Mouse (Mus musculus) gastrocnemius, adult 18-20 months (tissue): ENCODE data around the gene Ppp2r1b. TPM values are rescaled to one million over a fixed set of nuclear protein-coding genes. Genes with fewer than 3 reads are reported as not detected.
A peak's percentile ranks its signal among the peaks of the same experiment; 100 is the strongest.
"Not testable (repeated sequence)": the region's sequence is repeated elsewhere in the genome, so short reads cannot be mapped to it uniquely, and the experiment has no call there.

Source experiments
- DNase-seq: peaks from one replicate; pipeline ENCODE4 v3.0.0; 2021; ENCODE audit warnings: low spot score
- long read RNA-seq, 2 experiments: library from polyadenylated mRNA; stranded (forward); transcript quantifications; one replicate each; pipeline ENCODE4 v2.0.0; 2021
- total RNA-seq, 2 experiments: library from RNA; stranded (reverse); gene quantifications; 2 replicates each; pipeline ENCODE4 v1.2.3; 2021

Gene Ppp2r1b
- 1 to 10 TPM; 4.3 to 5.4 TPM for total RNA-seq
- long read RNA-seq, experiment 1, transcript Ppp2r1b-202 (15 exons, 3,430 nt) = major isoform, 14 of 23 reads
- long read RNA-seq, experiment 1, partial matches to known transcripts = 0 of 23 reads
- long read RNA-seq, experiment 1, other reads (novel, unspliced or antisense) = 9 of 23 reads
- long read RNA-seq, experiment 2, partial matches to known transcripts = 0 of 11 reads
- long read RNA-seq, experiment 2, other reads (novel, unspliced or antisense) = 7 of 11 reads

DNA sequence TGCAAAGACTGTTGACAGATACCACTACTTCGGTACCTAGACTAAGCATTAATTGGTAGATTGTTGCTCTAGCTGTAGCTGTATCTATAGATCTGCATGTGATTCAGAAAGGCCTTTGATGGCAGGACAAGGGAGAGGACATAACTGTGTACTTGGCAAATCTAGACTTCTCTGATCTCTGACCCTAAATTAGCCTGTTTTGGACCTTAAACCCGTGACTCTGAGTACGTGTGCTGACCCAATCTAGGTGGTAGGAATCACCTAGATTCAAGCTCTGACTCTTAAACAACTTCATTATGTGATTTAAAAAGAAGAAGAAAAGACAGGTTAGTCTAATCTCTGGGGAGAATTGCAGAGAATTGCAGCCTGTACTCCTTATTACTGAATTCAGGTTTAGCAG is at the start of gene Ppp2r1b:
Gene Ppp2r1b, plus strand, starts transcription at position 221 of the 400 bp plus-strand sequence.
- DNase-seq = no peak

DNA sequence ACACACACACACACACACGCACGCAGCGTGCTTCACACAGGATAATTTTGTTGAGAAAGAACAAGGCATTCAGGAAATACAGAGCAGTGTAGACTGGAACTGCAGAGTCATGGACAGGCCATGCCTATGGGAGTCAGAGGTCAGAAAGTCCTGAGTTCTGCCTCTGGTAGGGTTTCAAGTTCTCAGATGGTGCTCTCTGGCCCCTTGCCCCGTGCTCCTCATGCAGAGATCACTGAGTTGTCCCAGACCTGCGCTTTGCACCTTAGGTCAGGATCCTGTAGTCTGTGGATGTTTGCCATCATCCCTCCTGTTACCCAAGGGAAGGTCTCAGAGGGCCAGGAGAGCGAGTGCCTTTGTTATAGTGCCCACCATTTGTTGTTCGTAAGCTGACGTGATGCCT is 48.3 kb upstream of the Ppp2r1b start:
- DNase-seq = no peak

DNA sequence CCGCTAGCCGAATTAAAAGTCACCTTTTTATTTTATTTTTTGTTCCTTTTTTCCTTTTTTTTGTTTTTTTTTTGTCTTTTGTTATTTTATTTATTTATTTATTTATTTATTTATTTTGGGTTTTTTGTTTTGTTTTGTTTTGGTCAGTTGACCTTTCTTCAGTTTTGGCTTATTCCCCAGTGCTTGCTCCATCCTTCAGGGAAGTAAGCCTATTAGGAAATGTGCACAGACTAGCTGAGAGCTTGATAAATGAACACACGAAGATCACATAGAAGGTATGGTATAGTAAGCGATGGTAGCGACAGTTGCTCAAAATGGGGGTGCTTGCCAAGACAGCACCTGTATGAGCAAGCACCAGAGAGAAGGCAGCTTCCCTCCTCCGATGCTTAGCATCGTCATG is 47.5 kb upstream of the Ppp2r1b start:
- DNase-seq = no peak

DNA sequence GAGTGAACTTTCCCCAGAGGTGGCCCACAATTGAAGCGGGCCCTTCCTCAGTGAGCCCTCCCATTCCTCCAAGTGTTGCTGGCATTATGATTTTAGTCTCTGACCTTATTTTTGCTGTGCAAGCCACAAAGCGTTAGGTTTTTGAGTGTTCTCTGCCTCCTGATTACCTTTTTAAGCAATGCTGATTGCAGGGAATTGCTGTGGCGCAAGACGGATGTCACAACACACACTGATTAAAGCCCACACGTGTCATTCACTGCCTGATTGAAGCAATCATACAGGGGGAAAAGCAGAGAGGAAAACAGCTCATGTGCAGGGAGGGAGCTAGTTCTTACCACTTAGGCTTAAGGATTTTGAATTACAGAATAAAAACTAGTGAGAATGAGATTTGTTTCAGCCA is 46.7 kb upstream of the Ppp2r1b start:
- no peak for DNase-seq

DNA sequence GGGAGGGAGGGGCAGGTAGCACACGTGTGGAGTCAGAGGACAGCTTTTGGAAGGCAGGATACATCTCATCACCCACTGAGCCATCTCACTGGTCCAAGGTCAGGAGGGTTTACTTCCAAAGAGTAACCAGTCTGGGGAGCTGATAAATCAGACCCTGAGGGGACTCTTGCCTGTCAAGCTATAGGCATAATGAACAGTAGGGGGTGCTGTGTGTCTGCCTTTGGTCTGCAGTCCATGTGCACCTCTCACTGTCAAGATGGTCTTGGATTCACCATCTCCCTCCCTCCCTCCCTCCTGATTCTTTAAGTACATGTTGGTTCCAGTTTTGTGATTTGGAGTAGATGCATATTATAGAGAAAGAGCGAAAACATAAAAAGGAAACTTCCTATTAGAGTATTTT is 44.1 kb upstream of the Ppp2r1b start:
- peak; percentile 67 for DNase-seq

DNA sequence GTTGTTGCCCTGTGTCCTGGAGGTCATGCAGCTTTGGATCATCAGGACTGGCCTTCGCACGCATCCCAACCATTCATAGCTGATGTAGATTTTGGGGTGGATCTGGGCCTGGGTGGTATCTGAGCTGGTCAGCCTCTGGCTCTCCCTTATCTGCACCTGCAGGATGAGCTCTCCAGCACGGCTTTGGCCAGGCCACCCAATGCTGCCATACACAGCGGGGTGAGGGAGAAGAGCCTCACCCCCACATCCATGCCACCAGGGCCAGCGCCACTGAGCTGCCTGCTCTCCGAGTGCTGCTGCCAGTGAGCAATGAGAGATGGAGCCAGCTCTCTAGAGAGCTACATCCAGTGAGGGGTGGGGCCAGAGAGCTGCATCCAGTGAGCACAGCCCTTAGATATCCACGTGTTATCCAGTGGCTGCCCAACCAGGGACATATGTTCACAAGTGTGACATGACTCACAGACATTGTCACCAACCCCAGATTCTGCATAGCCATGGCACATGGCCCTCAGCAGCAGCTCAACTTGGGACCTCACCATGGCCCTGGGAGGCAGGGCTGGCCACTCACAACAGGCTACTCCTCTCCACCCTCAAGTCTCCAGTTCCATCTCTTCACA is 41.9 kb upstream of the Ppp2r1b start:
- no peak for DNase-seq

DNA sequence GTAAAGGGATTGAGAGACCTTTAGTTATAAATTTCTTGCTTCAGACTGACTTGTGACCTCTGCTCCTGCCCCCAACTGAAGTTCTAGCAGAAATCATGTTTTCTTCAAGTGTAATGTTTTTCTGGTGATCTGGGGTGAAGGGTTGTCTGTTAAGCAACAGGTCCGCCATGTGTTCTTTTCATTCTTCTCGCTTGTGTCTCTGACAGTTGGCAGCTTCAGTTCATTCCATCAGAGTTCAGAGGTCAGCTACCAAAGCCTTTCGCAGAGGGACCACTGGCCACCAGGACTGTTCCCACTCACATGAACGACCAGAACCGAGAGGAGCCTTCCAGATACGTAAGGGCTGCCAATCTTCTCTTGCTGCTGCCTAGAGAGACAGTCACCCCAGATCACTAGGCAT is 36.6 kb upstream of the Ppp2r1b start:
- DNase-seq = no peak

DNA sequence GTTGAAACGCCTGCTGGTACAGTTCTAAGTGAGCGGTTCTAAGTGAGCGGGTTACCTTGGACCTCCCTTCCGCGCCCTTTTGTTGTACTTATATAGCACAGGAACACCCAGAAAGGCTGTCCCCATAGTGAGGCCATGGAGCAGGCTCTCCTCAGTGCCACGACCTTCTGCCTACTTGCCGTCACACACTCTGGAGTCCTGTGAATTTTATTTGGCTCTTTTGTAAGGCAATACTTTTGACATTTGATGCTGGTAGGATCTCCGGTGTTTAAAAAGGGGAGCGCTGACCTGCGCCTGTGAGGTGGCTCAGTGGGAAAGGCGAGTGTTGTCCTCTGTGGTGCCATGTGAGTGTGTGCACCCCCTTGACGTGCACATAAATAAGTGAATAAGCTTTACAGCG is 36.0 kb upstream of the Ppp2r1b start:
- peak; percentile 67 for DNase-seq

DNA sequence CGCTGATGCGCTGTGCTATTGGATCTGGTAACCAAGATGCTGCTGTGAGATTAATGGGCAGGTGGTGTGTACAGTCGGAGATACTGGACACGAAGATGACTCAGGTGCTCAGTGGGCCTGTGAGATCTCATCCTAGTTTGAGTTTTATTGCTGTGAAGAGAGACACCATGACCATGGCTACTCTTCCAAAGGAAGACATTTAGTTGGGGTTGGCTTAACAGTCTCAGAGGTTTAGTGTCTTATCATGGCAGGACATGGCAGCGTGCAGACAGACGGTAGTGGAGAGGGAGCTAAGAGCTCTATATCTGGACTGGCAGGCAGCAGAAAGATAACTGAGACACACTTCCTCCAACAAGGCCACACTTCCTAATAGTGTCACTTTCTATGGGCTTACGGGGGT is 33.9 kb upstream of the Ppp2r1b start:
- no peak for DNase-seq

DNA sequence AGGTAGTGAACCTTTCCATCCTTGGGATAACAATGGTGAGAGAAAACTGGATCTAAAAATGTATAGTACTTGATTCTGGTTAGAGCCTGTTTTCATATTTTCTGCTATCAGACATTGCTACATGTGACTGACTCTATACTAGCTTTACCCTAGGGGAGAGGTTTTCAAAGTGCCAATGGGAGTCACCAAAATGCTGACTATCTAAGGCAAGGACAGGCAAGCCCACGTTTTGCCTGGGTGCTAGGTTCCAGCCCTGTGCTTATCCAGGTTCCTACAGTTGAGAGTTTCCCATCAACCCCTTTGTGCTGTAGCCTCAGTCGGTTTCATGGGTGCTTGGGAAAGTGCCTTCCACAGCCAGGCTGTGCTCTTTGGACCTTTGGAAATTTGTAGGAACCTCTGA is 33.4 kb upstream of the Ppp2r1b start:
- no peak for DNase-seq

DNA sequence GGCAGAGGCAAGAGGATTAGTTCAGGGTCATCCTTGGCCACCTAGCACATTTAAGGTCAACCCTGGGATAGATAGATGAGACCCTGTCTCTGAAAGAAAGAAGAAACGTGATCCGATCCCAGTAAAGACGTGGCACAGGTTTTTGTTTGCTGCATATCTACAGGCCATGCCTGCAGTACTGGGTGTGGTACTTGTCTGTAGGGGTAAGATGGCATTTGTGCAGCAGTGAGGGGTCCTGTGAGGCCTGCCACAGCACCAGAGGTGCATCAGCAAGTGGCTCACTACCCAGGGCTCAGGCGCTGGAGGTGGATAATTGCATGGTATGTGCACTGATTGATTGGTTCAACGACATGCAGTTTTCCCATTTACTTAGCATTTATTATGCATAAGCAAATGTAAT is 31.3 kb upstream of the Ppp2r1b start:
- DNase-seq = no peak

DNA sequence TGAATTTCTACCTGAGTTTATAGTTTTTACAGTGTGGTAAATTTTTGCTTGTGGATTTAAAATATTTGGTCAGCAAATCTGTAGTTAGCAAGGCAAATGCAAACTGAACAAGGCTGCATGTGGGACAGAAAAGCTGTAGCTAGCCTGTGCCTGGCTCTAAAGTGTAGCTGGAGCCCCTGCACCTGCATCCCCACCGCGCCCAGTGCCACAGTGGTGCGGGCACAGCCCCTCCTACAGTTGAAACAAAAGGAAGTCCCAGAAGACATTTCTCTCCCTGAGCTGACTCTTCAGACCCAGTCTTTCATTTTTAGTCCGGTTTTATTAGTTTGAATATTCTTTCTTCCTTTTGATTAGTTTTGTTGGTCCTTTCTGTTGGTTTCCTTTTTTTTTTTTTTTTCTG is 29.4 kb upstream of the Ppp2r1b start:
- no peak for DNase-seq

DNA sequence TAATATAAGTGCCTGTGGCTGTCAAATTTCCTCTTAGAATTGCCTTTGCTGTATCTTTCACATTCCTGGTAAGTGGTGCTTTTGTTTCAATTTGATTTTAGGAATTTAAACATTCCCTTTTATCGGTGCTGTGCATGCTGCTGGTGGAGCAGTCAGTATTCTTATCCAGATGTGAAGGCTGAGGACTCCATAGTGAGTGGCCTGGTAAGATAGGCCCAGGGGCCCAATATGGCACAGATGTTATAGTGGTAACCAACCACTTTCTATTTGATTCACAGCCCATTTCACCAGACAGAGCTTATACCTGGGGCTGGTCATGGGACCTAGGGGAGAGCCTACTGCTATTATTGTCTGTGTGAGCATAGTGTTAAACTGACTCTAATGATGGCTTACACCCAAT is 28.6 kb upstream of the Ppp2r1b start:
- no peak for DNase-seq

DNA sequence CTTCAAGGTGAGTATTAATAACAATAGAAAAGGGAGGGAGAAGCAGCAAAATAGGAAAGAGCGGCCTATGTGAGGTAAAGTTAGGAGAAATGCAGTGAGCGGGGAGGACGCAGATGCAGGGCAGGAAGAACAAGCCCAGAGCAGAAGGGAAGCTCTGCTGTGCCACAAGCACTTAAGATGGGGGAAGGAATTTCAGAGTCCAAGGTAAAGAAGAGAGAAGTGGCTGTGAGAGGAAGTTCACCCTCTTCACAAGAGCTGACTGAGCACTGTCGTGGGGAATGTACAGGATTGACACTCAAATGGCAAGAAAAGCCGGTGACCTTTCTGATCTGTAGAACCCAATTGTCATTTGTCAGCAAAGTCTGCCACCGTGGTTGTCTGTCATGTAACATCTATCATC is 27.1 kb upstream of the Ppp2r1b start:
- DNase-seq = no peak

DNA sequence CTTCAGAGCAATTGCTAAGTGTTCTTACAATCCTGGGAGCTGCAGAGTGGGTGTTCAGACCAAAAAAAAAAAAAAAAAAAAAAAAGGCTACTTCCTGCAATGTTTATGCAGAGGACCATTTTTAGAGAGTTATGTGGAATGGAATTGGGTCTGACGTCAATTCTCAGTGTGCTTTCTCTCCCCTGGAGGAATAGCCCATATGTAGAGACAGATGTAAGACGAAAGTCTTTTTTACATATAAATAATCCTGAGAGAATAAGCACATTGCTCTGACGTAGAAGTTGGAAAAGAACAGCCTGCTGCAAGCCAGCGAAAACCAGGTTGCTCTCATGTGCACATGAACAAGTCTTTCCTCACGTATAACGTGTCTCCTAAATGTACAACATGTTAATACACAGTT is 25.4 kb upstream of the Ppp2r1b start:
- DNase-seq = no peak

DNA sequence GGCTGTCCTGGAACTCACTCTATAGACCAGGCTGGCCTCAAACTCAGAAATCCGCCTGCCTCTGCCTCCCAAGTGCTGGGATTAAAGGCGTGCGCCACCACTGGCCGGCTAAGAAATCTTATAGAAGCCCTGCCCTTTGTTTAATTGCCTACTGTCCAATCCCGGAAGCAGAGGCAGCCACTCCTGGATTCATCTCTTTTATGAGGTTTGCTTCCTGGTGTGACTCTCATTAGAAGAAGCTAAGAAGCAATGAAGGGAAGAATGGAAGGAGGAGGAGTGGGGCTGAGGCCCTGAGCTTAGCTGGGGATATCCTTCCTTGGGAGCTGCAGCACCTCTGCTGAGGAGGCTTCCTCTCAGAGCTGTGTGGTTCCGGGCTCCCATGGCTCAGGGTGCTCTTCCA is 23.4 kb upstream of the Ppp2r1b start:
- DNase-seq = no peak

DNA sequence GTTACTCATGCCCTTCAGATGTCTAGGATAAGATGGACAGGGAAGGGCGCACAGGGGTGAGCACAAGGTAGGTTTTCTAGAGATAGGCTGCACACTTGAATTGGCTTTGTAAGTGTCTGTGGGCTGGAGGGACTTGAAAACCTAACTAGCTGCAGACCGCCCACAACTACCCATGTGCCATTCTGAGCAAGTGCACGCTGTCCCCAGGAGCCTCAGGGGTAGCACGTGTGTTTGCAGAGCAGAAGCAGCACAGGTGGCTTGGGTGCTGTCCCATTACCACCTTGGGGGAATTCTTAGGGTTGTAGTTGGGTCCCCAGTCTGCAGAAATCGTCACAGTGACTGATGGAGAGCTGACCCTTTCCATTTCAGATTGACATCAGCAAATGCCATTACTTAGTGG is 22.9 kb upstream of the Ppp2r1b start:
- no peak for DNase-seq

DNA sequence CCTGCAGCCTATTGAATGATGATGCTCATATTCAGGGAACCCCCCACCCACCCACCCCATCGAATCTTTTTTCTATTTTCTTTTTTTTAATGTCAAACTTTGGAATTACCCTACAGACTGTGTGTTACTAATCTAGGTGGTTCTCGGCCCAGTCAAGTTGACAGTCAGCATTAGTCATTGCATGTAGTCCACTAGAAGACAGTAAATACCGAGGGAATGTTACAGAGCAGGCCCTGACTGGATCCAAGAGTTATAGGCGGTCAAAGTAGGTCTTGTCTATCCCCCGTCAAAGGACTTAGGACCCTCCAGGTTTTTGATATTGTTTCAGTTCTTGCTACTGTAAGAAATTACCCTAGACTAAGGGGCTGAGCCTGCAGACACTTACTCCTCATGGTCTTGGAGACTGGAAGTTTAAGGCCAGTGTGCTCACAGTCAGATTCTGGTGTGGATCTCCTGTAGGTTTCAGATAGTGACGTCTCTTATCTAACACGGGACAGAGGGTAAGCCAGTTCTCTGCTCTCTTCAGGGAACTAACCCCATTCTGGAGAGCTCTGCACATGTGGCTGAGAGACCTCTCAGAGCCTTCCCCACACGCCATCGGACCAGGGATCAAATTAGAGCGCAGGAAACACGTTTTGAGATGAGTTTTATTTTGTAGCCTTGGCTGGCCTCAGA is 21.2 kb upstream of the Ppp2r1b start:
- DNase-seq = no peak

DNA sequence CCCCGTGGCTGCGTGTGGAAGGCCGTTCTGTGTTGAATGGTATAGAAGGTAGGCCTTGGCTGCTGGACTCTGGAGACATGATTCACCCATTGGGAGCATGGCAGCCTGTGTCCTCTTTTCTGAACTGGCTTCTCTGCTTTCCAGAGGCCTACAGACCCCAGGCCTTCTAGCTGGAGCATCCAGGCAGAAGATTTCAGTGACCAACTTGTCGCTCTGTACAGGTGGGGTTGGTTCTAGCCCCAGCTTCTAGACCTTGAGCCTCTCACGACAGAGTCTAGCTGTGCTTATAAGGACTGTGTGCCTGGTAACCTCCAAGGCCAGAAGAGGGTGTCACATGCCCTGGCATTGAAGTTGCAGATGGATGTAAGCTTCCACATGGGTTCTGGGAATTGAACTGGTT is 13.6 kb upstream of the Ppp2r1b start:
- DNase-seq = no peak

DNA sequence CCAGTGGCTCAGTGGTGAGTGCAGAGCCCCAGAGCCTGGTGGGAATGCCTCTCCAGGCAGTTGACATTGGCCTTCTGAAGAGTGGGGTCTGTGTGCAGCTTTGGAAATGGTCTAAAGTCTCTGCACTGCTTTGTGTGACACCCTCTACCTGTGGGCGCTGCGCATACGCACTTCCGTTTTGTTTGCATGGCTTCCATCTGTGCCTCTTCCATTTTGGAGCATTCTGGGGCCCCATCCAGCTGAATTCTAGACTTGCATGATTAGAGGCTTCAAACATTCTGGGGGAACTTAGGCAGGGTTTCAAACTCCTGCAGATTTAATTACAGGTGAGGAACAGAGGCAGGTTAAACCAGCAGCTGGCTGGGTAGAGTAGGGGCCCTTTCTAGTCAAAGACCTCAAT is 12.9 kb upstream of the Ppp2r1b start:
- DNase-seq = no peak

DNA sequence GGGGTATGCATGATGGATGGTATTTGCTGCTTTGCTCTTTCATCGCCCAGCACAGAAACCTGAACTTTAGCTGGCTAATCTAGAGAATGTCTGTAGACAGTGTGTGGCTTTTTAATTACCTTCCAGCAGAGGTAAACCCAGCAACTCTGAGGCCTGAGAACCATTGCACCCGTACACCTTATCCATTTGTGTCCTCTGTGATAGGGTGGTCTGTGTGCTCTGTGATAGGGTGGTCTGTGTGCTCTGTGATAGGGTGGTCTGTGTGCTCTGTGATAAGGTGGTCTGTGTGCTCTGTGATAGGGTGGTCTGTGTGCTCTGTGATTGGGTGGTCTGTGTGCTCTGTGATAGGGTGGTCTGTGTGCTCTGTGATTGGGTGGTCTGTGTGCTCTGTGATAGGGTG is 12.5 kb upstream of the Ppp2r1b start:
- not testable (repeated sequence) for DNase-seq

DNA sequence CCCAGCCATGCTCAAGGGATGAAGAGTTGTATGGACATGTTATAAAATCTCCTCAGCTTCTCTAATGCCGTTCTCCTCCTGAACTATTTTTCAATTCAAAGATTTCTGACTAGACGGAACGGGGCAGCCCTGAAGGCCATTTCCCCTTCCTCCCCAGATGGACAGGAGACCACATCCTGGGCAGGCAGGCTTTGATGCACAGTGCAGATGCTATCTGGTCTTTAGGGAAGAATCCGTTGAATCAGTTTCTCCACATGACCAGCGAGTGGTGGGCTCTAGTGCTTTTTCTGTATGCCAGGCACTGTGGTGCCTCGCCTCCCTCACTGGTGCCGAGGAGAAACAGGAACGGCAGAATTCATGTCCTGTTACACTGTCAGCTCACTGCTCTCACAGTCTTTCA is 11.3 kb upstream of the Ppp2r1b start:
- no peak for DNase-seq

DNA sequence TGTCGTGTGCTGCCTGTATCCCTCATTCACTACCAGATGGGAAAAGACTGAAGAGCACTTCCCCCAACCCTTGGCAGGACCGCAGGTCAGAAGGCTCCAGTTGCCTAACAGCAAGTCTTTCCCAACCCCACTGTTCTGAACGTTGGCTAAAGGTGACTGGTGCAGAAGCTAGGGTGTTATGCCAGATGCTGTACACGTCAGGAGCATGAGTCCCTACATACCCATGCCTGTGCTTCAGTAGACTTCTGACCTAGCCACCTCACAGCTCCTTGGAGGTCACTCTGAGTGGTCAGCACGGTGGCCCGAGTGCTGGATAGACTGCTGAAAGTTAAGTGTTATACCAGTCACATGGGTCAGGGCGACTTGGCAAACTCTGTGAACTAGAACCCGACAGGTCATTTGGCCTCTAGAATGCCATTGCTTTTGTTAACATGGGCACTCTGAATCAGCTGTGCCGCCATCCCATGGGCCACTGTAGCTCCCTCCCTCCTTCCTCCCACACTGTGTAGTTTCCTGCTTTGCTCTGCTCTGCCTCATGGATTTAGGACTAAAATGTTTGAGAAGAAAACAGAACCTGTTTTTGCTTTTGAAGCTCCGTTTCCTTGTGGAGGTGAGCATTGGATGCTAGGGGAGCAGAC is 9.9 kb upstream of the Ppp2r1b start:
- DNase-seq = peak; percentile 46
